Mouse (Mus musculus) ZHBTc4 (cell line): Measurements from ENCODE around the gene Dnaaf2.

Experiments
- DNase-seq: peaks from one replicate; pipeline ENCODE4 v3.0.0-alpha.2; 2011; ENCODE audit warnings: low read depth, low spot score

The Dnaaf2 gene

DNA sequence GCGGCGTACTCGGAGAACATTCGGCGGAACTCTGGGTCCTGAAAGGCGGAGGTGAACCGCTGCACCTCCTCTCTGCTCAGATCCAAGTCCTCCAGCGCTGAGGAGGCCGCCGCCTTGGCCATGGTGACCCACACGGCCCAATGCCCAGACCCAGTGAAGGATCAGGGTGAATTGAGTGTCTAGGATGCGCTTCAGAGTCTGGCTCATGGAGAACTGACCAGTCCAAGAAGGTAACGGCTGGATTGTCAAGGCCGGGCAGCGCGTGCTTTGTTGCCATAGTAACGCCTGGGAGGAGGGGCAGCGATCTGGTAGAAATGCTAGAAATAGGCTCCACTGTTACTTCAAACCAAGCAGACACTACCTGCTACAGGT is at the start of gene Dnaaf2:
Dnaaf2 (minus strand) TSS at position 266 of the 372 bp plus-strand sequence.
- peak; percentile 71 for DNase-seq

DNA sequence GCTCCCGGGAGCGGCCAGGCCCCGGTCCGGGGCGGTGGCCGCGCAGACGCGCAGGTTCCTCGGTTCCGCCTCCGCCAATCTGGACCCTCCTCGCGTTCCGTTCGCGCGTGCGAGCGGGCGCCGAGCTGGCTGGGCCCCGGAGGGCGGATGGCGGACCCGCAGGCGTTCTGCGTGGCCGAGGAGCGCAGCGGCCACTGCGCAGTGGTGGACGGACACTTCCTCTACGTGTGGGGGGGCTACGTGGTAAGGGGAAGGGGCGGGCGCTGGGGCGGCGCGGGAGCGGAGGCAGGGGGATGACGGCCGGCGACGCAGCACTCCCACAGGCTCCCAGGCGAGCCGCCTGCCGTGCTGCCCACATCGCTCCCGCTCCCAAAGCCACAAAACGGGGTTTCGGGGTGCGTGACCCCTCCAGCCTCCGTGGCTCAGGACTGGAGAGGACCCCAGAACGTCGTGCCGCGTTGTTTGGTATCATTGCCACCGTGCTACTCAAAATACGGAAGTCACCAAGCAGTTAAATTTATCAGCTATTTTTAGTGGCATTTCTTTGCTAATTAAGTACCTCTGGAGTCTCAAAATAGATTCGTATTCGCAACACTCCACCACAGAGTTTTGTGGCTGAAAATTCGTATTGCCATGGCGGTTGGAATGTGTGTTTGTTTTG is 43.7 kb upstream of the Dnaaf2 start:
- DNase-seq, result peak; percentile 52

DNA sequence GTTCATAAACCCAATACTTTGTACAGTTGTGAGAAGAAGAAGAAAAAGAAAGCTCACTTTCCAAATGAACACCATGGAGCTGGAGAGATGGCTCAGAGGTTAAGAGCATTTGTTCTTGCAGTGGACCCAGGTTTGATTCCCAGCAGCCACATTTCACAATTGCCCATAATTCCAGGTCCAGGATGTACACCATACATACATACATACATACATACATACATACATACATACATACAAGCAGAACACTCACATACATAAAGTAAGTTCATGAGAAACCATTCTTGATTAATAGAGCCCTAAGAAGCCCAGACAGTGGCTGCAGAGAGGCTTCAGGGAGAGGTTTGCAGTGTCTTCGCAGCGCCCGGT is 43.2 kb upstream of the Dnaaf2 start:
- no peak for DNase-seq

DNA sequence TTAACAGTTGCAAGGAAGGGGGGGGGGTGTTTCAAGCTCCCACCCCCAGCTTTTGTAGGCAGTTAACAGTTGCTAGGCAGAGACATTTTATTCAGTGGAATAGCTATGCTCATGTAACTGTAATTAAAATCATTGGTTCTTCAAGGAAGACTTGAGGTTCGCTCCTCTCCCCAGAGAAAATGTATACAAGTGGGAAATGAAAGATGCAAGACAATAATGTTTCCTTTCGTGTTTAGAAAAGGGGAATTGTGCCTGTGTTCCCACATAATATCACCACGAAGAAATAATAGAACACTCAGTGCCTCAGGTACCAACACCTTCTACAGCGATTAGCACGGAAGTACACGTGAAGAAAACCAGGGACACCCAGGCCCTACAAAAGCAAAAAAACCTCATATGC is 42.6 kb upstream of the Dnaaf2 start, which contains the start of gene Klhdc1:
Klhdc1 (plus strand) TSS at position 301 of the 400 bp plus-strand sequence.
- DNase-seq, result no peak

DNA sequence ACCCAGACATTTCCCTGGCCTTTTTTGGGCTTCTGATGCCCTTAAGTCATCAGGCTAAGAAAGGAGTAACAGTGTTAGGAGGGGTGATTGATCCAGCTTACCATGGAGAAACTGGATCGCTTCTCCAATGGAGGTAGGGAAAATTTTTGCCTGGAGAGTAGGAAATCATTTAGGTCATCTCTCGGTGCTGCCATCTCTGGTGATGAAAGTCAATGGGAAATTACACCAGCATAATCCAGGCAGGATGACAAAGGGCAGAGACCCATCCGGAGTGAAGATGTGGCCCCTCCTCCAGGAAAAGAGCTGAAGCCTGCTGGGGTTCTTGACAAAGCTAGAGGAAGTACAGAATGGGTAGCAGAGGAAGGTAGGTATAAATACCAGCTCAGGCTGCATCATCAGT is 40.1 kb upstream of the Dnaaf2 start:
- no peak for DNase-seq

DNA sequence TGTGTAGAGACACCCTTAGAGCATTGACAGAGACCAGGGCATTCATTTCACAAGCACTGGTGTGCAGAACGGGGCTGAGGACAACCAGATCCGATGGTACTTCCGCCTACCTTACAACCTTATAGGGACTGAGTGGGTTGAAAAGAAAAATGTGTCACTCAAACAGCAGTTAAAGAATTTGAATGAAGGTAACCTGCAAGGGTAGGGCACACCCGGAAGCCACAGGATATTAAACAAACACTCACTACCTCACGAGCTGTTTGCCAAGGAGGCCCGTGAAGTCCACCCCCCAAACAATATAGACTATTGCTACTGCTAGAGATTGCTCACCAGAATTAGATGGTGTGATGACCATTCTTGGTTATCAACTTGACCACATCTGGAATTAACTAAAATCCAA is 37.6 kb upstream of the Dnaaf2 start:
- DNase-seq, result no peak

DNA sequence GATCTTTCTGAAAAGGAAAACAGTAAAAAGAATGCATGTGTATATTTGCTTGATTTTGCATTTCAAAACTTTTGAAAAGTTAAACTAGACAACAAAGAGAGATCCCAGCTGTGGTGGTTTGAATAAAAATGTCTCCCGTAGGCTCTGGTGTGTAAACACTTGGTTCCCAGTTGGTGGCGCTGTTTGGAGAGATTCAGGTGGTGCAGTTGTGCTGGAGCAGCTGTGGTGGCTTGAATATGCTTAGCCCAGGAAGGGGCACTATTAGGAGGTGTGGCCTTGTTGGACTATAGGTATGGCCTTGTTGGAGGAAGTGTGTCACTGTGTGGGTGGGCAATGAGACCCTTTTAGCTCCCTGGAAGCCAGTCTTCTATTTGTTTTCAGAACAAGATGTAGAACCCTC is 31.0 kb upstream of the Dnaaf2 start:
- DNase-seq, result peak; percentile 89

DNA sequence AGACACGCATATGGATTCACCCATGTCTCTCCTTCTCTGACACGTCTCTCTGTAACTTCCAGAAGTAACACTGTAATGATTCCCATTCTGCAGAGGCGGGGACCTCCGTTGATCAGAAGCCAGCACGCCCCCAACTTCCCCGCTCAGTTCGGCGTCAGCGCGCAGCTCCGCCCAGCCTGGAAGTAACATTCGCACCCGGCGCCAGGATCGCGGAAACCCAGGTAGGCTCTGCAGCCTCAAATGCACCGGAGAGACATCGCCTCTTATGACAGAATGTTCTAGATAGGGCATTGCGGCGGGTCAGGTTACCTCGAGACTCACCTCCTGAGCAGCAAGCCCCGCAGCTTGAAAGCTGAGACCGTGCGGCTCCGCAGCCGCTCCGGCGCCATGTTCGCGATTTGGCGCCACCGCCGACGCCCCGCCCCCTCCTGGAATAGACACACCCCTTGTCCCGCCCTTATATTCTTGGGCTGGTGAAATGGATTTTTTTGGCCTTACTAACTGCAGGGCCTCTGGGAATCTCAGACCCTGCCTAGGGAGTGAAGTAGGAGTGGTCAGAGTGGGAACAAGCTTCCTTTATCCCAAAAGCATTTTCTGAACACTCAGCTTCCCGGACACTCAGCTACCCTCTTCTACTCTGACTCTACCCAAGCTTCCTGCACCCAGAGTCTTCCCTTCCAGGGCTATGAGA is 29.7 kb upstream of the Dnaaf2 start, which contains the start of gene Pole2:
Pole2 (minus strand) TSS at position 420 of the 691 bp plus-strand sequence.
- peak; percentile 92 for DNase-seq

DNA sequence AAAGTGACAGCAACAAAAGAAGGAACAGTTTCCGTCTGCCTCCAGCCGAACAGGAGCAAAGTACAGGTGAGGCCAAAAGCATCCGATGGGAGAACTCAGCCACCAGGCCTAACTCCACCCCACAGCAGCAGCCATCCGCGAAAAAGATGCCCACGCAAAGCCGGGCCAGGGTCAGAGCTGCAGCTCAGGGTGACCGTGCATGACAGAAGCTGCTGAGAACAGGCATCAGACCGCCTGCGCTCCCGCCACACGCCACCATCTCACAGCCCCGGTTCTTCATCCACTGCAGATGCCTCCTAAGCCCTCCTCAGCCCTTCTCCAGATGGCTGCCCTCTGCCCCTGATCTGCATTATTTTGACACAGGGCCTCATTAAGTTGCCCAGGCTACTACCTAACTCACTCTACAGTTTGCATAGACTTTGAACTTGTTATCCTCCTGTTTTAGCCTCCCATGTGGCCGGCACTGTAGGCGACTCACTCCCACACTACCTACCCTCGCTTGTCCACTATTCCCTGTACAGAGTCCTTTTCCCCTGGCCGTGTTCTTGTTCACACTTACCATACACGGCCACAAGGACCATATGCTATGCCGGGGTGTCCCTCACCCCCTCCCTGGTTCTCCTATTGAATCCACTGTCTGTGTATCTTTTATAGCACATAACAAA is 22.5 kb upstream of the Dnaaf2 start:
- peak; percentile 16 for DNase-seq

DNA sequence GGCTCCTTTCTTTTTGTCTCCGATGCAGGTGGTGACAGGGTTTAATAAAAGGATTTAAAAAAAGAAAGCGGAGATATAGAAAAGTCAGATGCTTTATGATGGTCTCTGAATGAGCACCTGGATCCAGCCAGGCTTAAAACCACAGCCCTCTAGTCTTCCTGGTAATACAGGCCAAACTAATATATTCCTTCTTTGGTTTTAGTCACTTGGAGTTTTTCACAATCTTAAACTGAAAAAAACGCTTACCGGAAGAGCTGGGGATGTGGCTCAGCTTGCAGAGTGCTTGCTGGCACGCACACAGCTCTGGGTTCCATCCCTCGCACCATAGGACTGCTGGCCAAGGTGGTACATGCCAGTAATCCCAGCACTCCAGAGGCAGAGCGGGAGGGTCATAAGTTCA is 18.4 kb upstream of the Dnaaf2 start:
- DNase-seq, result no peak

DNA sequence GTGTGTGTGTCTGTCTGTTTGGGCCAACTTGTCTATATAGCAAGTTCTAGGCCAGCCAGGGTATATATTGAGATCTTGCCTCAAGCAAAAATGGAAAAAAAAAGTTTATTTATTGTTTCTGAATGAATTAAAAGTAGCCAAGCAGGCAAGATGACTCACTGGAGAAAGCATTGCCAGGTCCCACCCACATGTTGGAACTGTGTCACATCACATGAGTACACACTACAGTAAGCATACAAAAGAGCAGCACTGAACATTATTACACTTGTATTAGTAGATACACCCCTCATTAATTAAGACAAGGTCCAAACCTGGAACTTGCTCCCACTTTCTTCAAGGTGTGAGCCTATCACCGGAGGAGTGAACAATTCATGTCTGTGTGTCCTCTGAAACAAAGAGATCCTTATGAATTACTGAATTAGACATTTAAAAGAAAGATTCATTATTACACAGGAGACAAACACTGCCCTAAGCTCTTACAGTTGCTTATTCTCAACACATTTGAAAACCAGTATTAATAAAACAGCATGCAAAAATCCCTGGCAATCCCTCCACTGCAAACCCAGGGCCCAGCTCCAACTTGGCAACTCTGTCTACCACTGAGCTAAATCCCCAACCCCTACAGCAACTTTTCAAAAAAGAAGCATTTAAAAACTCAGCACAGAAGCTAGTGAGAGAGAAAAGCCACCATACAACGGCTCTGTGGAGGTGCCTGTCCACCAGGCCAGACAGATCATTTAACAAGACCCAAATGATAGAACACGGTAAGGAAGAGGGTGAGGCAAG is 17.0 kb upstream of the Dnaaf2 start:
- DNase-seq, result no peak

DNA sequence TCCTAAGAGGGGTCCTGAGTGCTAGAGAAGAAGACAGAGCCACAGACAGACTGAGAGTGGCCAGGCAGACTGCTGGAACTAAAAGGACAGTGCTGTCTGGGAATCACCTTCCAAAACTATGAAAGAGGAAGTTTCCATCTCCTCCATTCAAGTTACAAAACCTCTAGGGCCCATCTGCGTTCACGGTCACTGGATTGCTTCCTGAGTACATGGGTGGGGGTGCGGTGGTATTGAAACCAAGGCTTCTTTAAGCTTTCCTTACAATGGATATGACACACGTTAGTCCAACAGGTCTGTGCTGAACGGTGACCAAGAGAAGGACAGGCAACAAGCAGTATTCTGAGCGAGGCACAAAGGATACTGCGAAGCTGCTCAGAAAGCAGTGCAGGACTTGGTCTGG is 16.2 kb upstream of the Dnaaf2 start:
- no peak for DNase-seq

DNA sequence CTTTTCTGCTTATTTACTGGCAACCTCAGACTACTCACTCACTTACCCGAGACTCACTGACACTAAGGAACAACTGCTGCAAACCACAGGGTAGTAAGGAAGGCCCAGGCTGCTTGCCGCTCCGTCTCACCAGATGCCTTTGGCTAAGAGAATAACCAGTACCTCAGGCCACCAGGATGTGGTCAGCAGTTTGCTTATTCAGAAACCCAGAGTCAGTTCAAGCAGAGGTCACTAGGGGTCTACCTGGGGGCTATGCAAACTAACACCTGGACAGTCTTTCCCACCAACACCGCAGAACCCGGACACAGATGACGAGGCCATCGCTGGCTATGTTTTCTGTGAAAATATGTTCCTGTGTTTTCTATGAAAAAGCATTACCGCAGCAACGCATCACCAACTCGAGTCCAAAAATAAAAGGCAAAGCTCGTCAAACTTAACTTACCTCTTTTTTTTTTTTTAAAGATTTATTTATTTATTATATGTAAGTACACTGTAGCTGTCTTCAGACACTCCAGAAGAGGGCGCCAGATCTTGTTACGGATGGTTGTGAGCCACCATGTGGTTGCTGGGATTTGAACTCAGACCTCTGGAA is 15.1 kb upstream of the Dnaaf2 start:
- no peak for DNase-seq

DNA sequence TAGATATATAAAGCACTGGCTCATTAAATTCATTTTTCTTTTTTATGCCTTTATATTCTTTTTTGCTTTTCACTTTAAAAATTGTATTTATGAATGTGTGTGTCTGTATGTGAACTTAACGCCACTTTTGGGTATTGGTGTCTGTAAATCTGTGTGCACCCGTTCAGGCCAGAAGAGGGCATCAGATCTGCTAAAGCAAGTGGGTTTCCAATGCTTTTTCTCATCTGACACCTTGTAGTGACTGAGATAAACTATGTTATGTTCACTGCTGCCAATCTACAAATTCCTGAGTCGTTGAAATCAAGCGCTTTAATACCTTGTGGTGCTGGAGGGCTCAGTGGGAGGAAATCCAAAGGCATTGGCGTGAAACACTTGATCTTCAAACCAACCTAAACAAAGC is 12.8 kb upstream of the Dnaaf2 start:
- peak; percentile 48 for DNase-seq

DNA sequence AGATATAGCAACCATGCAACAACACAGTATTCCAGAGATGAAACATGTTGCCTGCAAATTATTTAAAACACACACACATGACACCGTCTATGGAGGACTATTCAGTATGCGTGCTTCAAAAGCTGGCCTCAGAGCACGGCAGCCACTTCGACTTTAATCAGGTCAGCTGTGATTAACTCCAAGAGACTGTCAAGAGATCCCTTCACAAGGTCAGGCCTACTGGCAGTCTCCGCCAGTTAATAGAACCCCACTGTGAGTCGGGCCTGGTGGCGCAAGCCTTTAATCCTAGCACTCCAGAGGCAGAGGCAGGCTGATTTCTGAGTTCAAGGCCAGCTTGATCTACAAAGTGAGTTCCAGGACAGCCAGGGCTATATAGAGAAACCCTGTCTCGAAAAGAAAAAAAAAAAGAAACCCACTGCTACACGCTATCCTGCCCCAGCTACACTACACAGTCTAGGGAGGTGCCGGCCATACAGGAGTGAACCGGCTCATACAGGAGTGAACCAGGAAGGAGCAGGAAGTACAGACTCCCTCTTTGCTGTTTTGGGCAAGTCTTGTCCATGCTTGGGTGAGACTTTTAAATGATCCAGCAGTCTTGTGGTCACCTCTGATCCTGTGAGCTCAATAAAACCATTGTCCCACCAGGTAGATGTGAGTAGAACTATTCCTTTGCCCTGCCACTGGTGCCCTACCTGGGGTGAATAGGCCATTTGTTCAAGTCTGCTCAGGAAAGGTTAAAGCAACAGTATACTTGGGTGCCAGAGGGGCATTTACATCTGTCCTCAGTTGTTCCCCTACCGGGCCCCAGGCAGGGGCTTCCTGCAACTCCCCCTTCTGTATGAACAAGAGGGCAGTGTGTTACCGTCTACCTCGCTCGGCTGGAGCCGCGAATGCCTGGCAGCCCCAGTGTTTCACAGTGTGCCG is 12.1 kb upstream of the Dnaaf2 start:
- peak; percentile 93 for DNase-seq

DNA sequence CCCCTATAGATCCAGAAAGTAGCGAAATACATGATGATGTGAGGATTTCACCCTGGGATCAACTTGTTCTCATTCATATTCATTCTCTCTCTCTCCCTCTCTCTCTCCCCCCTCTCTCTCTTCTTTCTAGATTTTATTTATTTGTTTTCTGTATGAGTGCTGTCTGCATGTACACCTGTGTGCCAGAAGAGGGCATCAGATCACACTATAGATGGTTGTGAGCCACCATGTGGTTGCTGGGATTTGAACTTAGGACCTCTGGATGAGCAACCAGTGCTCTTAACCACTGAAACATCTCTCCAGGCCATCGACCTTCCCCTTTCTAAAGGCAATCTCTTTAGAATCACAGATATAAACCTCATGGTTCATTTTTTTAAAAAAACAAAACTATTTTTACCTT is 10.3 kb upstream of the Dnaaf2 start:
- peak; percentile 57 for DNase-seq

DNA sequence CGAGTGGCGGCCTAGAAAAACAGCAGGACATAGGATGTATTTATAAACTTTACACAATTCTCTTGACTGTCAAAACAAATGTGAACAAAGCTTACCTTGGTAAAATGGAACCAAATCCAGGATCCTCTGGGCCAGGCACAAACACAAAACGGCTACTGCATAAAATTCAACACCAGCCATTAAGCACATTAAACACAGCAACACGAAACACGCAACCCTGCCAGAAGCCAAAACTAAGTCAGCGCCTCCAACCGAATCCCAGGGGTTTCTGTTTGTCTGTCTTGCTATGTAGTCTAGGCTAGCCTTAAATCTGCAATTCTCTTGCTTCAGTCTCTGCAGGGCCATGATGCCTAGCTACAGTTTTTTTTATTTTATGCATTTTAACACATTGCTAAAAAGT is 9.7 kb upstream of the Dnaaf2 start:
- DNase-seq, result no peak

DNA sequence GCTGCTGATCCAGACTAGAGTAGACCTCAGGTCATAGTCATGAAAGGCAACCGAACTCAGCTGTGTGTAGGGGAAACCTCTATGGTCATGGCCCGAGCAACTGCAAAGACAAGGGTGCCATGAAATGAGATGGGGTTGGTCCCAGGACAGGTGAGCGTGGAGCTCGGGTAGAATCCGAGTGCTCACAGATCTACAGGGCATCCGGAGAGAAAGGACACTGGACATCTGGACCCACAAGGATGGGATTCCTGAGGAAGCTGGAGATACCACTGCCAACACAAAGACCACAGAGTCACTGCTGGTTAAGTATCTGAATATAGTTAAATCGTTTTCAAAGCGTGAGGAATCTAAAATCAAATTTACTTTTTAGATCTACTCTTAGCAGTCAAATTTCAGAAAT is 9.2 kb upstream of the Dnaaf2 start:
- DNase-seq, result no peak

DNA sequence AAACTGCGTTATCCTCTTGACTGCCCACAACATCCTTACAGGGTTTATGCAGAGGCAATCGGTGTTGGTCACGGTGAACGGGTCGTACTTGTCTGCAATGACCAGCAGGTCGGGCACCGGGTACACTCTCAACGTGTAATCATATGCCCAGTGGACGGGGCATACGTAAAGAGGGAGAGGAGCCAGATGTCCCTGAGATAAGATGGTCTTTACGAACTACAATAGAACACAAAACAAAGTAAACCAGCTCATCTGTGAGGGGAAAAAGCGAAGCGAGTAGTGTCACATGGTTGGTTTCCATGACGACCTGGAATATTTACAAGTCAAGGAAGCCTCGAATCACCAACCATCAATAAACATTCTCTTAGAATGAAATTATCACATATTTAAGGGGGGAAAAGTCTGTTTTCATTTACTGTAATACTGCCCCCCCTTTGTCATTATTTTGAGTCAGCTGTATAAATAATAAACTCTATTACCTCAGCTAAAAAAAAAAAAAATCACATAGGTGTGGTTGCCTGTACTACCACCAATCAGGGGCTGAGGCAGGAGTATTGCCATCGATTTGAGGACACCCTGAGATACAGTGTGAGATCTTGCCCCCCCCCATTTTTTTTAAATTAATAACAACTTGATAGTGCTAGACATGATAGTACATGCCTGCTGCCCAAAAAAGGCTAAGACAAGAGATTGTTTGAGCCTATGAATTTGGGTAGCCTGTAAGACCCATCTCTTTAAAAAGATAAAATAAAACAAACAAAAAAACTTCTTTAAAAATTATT is 6.0 kb upstream of the Dnaaf2 start, which contains the start of gene Gm49384:
Gm49384 (minus strand) TSS at position 216 of the 782 bp plus-strand sequence.
- DNase-seq, result peak; percentile 54

DNA sequence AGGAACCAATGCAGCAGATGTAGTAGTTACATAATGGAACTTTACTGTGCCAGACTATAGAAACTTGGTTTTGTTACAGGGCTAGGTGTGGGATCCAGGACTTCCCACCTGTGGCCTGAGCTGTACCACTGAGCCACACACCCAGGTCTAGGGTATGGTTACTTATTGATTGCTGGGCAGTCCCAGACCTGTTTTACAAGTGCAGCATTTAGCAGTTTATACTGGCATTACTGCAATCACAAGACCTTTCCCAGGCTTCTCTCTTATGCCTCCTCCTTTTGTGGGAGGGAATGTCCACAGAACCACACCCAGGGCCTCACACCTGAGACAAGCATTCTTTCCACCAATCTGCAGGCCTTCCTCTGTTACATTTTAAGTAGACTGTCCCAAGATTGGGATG is 756 bp upstream of the Dnaaf2 start:
- DNase-seq, result no peak
